Mouse (Mus musculus): ENCODE results near the gene Gm12830. TPM values are rescaled to one million over a fixed set of nuclear protein-coding genes. Genes with fewer than 3 reads are reported as not detected.

The Gm12830 gene
- polyA plus RNA-seq (2015; fragmentation: Nextera tagmentation; extraction: Ambion mirVana): not detected in 2 replicates

- WGBS: 1% methylated on average over 51 of the region's 51 CpGs
- peak; percentile 81 for ATAC-seq (replicated peaks)
- Histone ChIP-seq H3K27ac (0 out of 2 replicates have a peak within 1 kb of the TSS, but pooled peaks have one; percentile 13), H3K4me3 (peak within 1 kb of the TSS; percentile 41), H3K36me3 (replicated peaks) (no peaks in the 10 kb centered on the region), H3K9ac (peak within 1 kb of the TSS; percentile 31), H3K9me3 (no peaks in the 10 kb centered on the region), H3K4me1 (peaks cover 12% of the 10 kb centered on the region), H3K27me3 (replicated peaks) (peaks cover 13% of the 10 kb centered on the region), H3K4me2 (peak within 1 kb of the TSS; percentile 65)
Observed at GRCm38 (mm10) chr4:114821567-114822192, at the start of gene Gm12830. Gm12830 (plus strand) TSS chr4:114821722.

- WGBS: 74% methylated on average over 1 of the region's 1 CpGs
- H3K9ac ChIP-seq: no peak overlapping the region
- H3K4me2 ChIP-seq: no peak overlapping the region
- H3K36me3 ChIP-seq (replicated peaks): no peaks in the 10 kb centered on the region
- no peaks in the 10 kb centered on the region; the same call in 1 of the 2 replicates for H3K4me1 ChIP-seq
- H3K27me3 ChIP-seq (replicated peaks): no peaks in the 10 kb centered on the region
- no peak for ATAC-seq (replicated peaks)
- H3K4me3 ChIP-seq: no peak overlapping the region
- H3K27ac ChIP-seq: no peak overlapping the region
- no peaks in the 10 kb centered on the region for H3K9me3 ChIP-seq
Observed at GRCm38 (mm10) chr4:114773316-114773715, 48.2 kb upstream of the Gm12830 start.

DNA sequence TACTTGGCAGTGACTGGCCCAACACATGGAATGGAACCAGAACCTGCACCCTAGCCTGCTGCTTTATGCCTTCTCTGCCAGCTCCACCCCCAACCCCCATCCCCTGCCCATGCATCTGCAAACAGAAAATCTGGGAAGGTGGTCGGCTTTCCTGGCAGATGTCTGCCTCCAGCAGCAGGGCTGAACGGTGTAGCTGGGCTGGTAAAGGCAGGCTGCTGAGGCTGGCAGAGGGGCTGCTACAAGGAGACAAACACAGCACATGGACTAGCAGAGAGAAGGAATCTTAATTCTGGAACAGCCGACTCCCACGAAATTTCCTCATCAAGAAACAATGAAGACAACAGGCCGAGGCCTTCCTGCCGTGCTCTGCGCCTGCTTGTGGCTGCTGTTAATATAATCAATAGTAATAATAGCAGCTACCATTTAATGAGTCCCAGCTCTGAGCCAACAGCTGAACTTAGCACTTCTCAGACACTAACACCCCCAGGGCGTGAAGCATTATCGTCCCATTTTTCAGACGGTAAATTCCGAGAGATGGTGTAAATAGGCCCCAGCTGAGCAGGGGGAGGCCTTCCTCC is 43.8 kb upstream of the Gm12830 start:
- Histone ChIP-seq H3K27ac (no peak overlapping the region), H3K4me2 (no peak overlapping the region), H3K4me3 (no peak overlapping the region), H3K9me3 (no peaks in the 10 kb centered on the region), H3K4me1 (no peaks in the 10 kb centered on the region; the same call in 1 of the 2 replicates), H3K27me3 (replicated peaks) (no peaks in the 10 kb centered on the region), H3K36me3 (replicated peaks) (no peaks in the 10 kb centered on the region), H3K9ac (no peak overlapping the region)
- 66% methylated on average over 11 of the region's 11 CpGs for WGBS
- ATAC-seq (replicated peaks): no peak

GRCm38 (mm10) chr4:114778716-114779474 is 42.6 kb upstream of the Gm12830 start:
- Histone ChIP-seq H3K4me2 (no peak overlapping the region), H3K4me3 (no peak overlapping the region), H3K36me3 (replicated peaks) (no peaks in the 10 kb centered on the region), H3K9ac (no peak overlapping the region), H3K27ac (no peak overlapping the region), H3K4me1 (no peaks in the 10 kb centered on the region; the same call in 1 of the 2 replicates), H3K27me3 (replicated peaks) (no peaks in the 10 kb centered on the region), H3K9me3 (no peaks in the 10 kb centered on the region)
- 63% methylated on average over 7 of the region's 7 CpGs for WGBS
- 0 out of 2 replicates have a peak, but pooled peaks have one; percentile 11 for ATAC-seq (replicated peaks)

DNA sequence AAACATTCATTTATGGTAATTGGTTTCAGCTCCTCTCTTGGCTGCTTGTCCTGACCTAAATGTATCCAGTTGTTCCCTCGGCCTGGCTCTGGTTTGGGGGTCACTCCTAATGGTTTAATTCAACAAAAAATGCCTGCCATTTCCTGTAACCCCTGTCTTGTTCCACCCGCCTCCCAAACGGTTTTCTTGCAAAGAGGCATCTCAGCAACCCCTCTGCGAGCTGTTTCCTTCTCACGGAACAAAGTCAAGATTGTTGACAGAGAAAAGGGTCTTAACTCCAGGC is 42.1 kb upstream of the Gm12830 start:
- Histone ChIP-seq H3K4me2 (no peak overlapping the region), H3K9me3 (no peaks in the 10 kb centered on the region), H3K36me3 (replicated peaks) (no peaks in the 10 kb centered on the region), H3K4me1 (no peaks in the 10 kb centered on the region; the same call in 1 of the 2 replicates), H3K4me3 (no peak overlapping the region), H3K27ac (no peak overlapping the region), H3K9ac (no peak overlapping the region), H3K27me3 (replicated peaks) (no peaks in the 10 kb centered on the region)
- ATAC-seq (replicated peaks): no peak
- 22% methylated on average over 5 of the region's 5 CpGs for WGBS

DNA sequence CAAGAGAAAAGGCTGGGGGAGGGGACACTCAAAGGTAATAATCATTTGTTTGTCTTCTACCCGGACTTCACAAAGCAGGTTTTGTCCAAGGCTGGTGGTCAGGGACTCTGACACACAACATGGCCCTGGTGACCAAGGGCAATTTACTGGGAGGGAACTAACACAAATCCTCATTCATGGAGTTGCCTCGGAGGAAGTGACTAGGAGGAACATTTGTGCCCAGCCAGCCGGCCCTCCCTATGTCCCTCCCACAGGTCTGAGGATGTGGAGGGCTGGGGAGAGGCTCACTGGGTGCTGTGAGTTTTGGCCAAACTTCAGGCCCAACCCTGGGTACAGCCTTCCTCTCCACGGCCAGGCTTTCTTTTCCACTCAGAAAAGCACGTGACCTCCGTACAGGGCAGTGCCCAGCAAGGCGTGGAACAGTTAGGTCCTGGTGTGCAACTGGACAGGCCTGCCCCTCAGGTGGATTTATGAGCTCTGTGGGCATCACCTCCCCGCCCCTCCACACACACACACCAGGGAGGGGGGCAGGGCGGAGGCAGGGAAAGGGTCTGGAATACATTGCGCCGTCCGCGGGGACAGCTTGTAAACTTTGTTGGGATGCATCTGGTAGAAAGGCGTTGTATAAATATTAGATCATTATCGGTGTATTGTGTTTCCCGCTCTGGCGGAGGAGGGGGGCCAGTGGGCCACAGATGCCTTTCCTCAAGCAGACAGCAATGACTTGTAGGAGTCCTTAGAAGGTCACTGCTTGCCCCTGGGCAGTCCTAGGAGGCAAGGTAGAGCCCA is 41.6 kb upstream of the Gm12830 start:
- no peaks in the 10 kb centered on the region for H3K9me3 ChIP-seq
- no peaks in the 10 kb centered on the region; the same call in 1 of the 2 replicates for H3K4me1 ChIP-seq
- 0 out of 2 replicates have a peak, but pooled peaks have one; percentile 54 for ATAC-seq (replicated peaks)
- no peaks in the 10 kb centered on the region for H3K36me3 ChIP-seq (replicated peaks)
- H3K27me3 ChIP-seq (replicated peaks): no peaks in the 10 kb centered on the region
- H3K4me2 ChIP-seq: no peak overlapping the region
- no peak overlapping the region for H3K9ac ChIP-seq
- no peak overlapping the region for H3K4me3 ChIP-seq
- 68% methylated on average over 17 of the region's 17 CpGs for WGBS
- H3K27ac ChIP-seq: no peak overlapping the region

DNA sequence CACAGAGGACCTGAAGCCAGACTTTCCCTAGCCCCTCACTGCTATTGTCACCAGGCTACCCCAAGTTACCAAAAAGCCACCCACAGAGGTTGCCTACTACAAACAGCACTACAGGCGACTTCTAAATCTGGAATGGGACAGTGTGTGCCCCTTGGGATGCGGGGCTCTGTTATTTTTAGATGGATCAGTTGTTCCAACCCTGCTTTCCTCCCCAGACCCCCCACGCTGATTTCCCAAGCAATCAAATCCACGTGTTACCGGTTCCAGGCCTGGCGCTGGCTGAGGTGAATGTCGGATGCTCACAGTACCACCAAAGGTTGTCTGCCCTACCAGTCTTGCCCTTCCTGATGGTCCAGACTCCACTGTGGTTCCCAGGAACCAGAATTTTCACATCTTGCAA is 38.7 kb upstream of the Gm12830 start:
- no peak for ATAC-seq (replicated peaks)
- H3K4me3 ChIP-seq: no peak overlapping the region
- 83% methylated on average over 7 of the region's 7 CpGs for WGBS
- H3K9me3 ChIP-seq: no peaks in the 10 kb centered on the region
- H3K27ac ChIP-seq: no peak overlapping the region
- H3K27me3 ChIP-seq (replicated peaks): no peaks in the 10 kb centered on the region
- H3K9ac ChIP-seq: no peak overlapping the region
- H3K4me2 ChIP-seq: no peak overlapping the region
- no peaks in the 10 kb centered on the region for H3K36me3 ChIP-seq (replicated peaks)
- no peaks in the 10 kb centered on the region for H3K4me1 ChIP-seq

DNA sequence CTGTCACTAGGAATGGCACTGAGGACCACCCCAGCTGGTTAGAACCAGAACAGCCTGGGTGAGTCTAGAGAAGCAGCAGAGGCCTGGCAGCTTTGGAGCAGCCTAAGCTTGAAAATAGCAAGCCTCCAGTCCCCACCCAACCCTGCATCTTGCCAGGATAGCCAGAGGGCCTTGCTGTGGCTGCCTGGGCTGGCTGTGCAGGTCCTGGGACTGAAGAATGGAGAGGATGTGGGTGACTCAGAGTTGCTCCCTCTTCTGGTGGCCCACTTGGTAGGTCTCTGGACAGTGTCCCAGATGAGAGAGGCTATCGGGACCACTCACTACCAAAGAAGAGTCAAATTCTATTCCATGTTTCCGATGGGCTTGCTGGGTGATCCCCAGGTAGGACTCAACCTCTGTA is 36.8 kb upstream of the Gm12830 start:
- WGBS: 94% methylated on average over 2 of the region's 2 CpGs

GRCm38 (mm10) chr4:114788856-114789255 is 32.7 kb upstream of the Gm12830 start:
- H3K4me3 ChIP-seq: no peak overlapping the region
- H3K9ac ChIP-seq: no peak overlapping the region
- H3K27me3 ChIP-seq (replicated peaks): no peaks in the 10 kb centered on the region
- no peak for ATAC-seq (replicated peaks)
- H3K27ac ChIP-seq: no peak overlapping the region
- no peak overlapping the region for H3K4me2 ChIP-seq
- H3K36me3 ChIP-seq (replicated peaks): no peaks in the 10 kb centered on the region
- H3K4me1 ChIP-seq: no peaks in the 10 kb centered on the region
- no peaks in the 10 kb centered on the region for H3K9me3 ChIP-seq
- 56% methylated on average over 4 of the region's 4 CpGs for WGBS

More for the DNA sequence above, 36.8 kb upstream of the Gm12830 start:
- Histone ChIP-seq H3K27me3 (replicated peaks) (no peaks in the 10 kb centered on the region), H3K9me3 (no peaks in the 10 kb centered on the region), H3K4me1 (no peaks in the 10 kb centered on the region), H3K4me2 (no peak overlapping the region), H3K36me3 (replicated peaks) (no peaks in the 10 kb centered on the region), H3K4me3 (no peak overlapping the region), H3K9ac (no peak overlapping the region), H3K27ac (no peak overlapping the region)
- ATAC-seq (replicated peaks): no peak

DNA sequence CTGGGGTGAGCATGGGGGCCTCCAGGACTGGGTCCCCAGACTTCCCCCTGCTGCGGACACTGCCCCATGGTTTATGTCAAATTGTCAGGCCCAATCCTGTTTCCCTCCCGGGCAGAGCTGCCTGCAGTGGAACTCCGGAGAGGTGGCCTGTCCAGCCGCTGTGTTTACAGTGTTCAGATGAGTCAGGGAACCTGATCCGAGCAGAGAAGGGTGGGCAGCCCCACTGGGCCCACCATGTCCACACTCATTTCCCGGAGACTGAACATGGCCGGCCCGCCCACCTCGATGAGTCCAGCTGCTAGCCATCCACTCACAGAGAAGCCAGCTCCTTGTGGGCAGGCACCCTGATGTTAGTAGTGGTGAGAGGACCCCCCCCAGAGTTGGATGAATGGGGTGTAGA is 29.9 kb upstream of the Gm12830 start:
- Histone ChIP-seq H3K27ac (no peak overlapping the region), H3K9ac (no peak overlapping the region), H3K4me3 (no peak overlapping the region), H3K27me3 (replicated peaks) (no peaks in the 10 kb centered on the region), H3K4me1 (no peaks in the 10 kb centered on the region), H3K4me2 (no peak overlapping the region), H3K36me3 (replicated peaks) (no peaks in the 10 kb centered on the region), H3K9me3 (no peaks in the 10 kb centered on the region)
- no peak for ATAC-seq (replicated peaks)
- 91% methylated on average over 9 of the region's 9 CpGs for WGBS

- no peak for ATAC-seq (replicated peaks)
- Histone ChIP-seq H3K4me1 (no peaks in the 10 kb centered on the region), H3K9ac (no peak overlapping the region), H3K36me3 (replicated peaks) (no peaks in the 10 kb centered on the region), H3K4me3 (no peak overlapping the region), H3K4me2 (no peak overlapping the region), H3K27ac (no peak overlapping the region), H3K9me3 (no peaks in the 10 kb centered on the region), H3K27me3 (replicated peaks) (no peaks in the 10 kb centered on the region)
- WGBS: 87% methylated on average over 2 of the region's 2 CpGs
Observed at GRCm38 (mm10) chr4:114793836-114794235, 27.7 kb upstream of the Gm12830 start.

DNA sequence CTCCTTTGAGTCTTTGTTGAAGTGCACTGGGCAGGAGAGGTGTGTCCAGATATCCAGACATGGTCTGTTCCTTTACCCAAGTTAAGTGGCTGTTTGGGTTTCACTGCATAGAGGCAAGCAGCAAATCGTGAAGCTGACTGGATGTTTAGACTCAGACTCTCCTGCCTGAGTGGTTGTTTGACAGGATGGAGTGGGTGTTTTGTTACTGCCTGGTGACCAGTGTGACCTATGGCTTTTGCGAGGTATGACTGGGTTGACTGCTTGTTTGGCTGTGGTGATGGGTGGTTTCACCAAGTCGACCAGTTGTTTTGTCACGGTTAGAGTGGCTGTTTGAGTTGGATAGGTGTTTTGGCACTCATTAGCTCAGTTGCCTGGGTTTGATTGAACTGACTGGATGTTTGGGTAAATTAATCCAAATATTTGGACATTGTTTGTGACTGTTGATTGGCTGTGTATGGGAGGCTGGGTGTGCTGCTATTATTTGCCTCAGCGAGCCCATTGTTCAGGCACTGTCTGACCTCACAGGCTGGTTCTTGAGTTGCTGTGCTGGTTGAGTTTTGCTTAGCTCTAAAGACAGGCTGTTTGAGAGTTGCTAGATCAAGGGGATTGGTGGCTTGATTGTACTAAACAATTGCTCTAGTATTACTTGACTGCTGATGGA is 24.1 kb upstream of the Gm12830 start:
- no peaks in the 10 kb centered on the region for H3K27me3 ChIP-seq (replicated peaks)
- ATAC-seq (replicated peaks): no peak

More for the DNA sequence above, 24.1 kb upstream of the Gm12830 start:
- no peak overlapping the region for H3K4me3 ChIP-seq
- H3K9ac ChIP-seq: no peak overlapping the region
- no peak overlapping the region for H3K4me2 ChIP-seq
- no peaks in the 10 kb centered on the region for H3K36me3 ChIP-seq (replicated peaks)
- no peak overlapping the region for H3K27ac ChIP-seq
- no peaks in the 10 kb centered on the region for H3K9me3 ChIP-seq
- WGBS: 56% methylated on average over 5 of the region's 5 CpGs
- no peaks in the 10 kb centered on the region for H3K4me1 ChIP-seq
